Mouse (Mus musculus): ENCODE data around the gene Mta3. TPM values are rescaled to one million over a fixed set of nuclear protein-coding genes. Genes with fewer than 3 reads are reported as not detected.

Mta3 gene
- polyA plus RNA-seq (2012; rRNA removed) (45.7 and 47.8 TPM in 2 replicates), polyA plus RNA-seq (2014; fragmentation: Nextera tagmentation; extraction: Ambion mirVana) (43.1 and 43.6 TPM in 2 replicates)

GRCm38 (mm10) chr17:83706116-83706593 is at the start of gene Mta3:
Gene Mta3 (plus strand): TSS chr17:83706163.
- Histone ChIP-seq H3K27me3 (ENCODE audit: control insufficient read depth, insufficient read depth, low read length) (no peaks in the 10 kb centered on the region), H3K4me2 (replicated peaks; ENCODE audit: low read depth, low read length, severe bottlenecking) (peak within 1 kb of the TSS; percentile 87), H3K9ac (ENCODE audit: low read depth, low read length, severe bottlenecking) (peak within 1 kb of the TSS; percentile 97), H3K36me3 (ENCODE audit: control insufficient read depth, insufficient read depth, low read length) (peaks cover 13% of the 10 kb centered on the region; the same call in 1 of the 2 replicates), H3K4me1 (ENCODE audit: control insufficient read depth, insufficient read depth, low read length) (peaks cover 8% of the 10 kb centered on the region; the same call in 1 of the 2 replicates), H3K27ac (replicated peaks; ENCODE audit: low read depth, low read length) (peak within 1 kb of the TSS; percentile 95), H3K9me3 (ENCODE audit: control insufficient read depth, low read length) (no peaks in the 10 kb centered on the region), H3K4me3 (replicated peaks; ENCODE audit: low read length) (peak within 1 kb of the TSS; percentile 85)
- ATAC-seq (ENCODE audit: low FRiP score, low read depth) (peak; percentile 48), DNase-seq (ENCODE audit: low spot score) (peak; percentile 6)
- WGBS = 0% methylated on average over 29 of the region's 56 CpGs
- no peak for TF ChIP-seq POLR2A (IDR thresholded peaks at IDR 0.05; ENCODE audit: borderline replicate concordance, extremely low read depth, insufficient read depth, insufficient read length)

DNA sequence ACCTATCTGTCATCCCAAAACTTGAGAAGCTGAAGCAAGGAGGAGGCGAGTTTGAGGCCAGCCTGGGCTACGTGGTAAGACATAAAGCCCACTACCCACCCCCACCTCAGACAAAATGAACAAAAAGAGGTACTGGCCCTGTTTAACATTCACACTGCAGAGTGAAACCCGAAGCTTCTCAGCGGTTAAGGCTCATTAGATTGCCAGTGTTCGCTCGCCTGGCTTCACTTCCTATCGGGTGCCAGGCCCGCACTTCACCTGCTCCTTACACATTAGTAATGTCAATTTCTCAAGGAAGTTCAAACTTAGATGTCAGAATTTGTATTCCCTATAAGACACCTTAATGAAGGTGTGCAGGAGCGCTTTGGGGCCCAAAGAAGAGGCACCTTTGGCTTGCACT is 48.6 kb upstream of the Mta3 start:
- no peak overlapping the region for H3K4me2 ChIP-seq (replicated peaks; ENCODE audit: low read depth, low read length, severe bottlenecking)
- H3K4me1 ChIP-seq (ENCODE audit: control insufficient read depth, insufficient read depth, low read length) = no peaks in the 10 kb centered on the region
- DNase-seq (ENCODE audit: low spot score) (no peak), ATAC-seq (ENCODE audit: low FRiP score, low read depth) (no peak)
- H3K9me3 ChIP-seq (ENCODE audit: control insufficient read depth, low read length) = no peaks in the 10 kb centered on the region
- H3K27ac ChIP-seq (replicated peaks; ENCODE audit: low read depth, low read length) = no peak overlapping the region
- no peak for TF ChIP-seq POLR2A (IDR thresholded peaks at IDR 0.05; ENCODE audit: borderline replicate concordance, extremely low read depth, insufficient read depth, insufficient read length)
- H3K27me3 ChIP-seq (ENCODE audit: control insufficient read depth, insufficient read depth, low read length) = no peaks in the 10 kb centered on the region
- no peak overlapping the region for H3K4me3 ChIP-seq (replicated peaks; ENCODE audit: low read length)
- WGBS = 63% methylated on average over 9 of the region's 9 CpGs
- H3K9ac ChIP-seq (ENCODE audit: low read depth, low read length, severe bottlenecking) = no peak overlapping the region
- no peaks in the 10 kb centered on the region for H3K36me3 ChIP-seq (ENCODE audit: control insufficient read depth, insufficient read depth, low read length)

GRCm38 (mm10) chr17:83658943-83659342 is 47.0 kb upstream of the Mta3 start:
- Histone ChIP-seq H3K27me3 (ENCODE audit: control insufficient read depth, insufficient read depth, low read length) (no peaks in the 10 kb centered on the region), H3K4me2 (replicated peaks; ENCODE audit: low read depth, low read length, severe bottlenecking) (no peak overlapping the region), H3K4me1 (ENCODE audit: control insufficient read depth, insufficient read depth, low read length) (no peaks in the 10 kb centered on the region), H3K9ac (ENCODE audit: low read depth, low read length, severe bottlenecking) (no peak overlapping the region), H3K27ac (replicated peaks; ENCODE audit: low read depth, low read length) (no peak overlapping the region), H3K36me3 (ENCODE audit: control insufficient read depth, insufficient read depth, low read length) (no peaks in the 10 kb centered on the region), H3K4me3 (replicated peaks; ENCODE audit: low read length) (no peak overlapping the region), H3K9me3 (ENCODE audit: control insufficient read depth, low read length) (no peaks in the 10 kb centered on the region)
- DNase-seq (ENCODE audit: low spot score) = no peak
- WGBS = 53% methylated on average over 1 of the region's 1 CpGs
- ATAC-seq (ENCODE audit: low FRiP score, low read depth) = no peak
- no peak for TF ChIP-seq POLR2A (IDR thresholded peaks at IDR 0.05; ENCODE audit: borderline replicate concordance, extremely low read depth, insufficient read depth, insufficient read length)

DNA sequence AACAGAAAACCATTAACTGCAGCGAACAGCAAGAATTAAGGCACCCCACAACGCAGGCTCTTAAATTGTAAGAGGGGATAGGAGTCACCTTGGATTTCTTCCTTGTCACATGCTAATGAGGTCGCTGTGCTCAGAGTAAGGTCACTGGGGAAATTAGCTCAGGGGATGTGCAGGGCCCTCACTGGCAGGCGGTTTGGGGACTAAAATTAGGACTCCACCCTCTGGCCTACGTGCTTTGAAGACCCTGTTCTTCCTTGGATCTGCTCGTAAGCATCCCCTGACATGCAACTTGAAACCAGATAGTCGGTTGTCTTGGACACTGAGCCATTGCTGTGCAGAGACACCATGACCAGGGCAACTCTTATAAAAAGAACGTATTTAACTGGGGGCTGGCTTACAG is 41.2 kb upstream of the Mta3 start:
- 34% methylated on average over 8 of the region's 8 CpGs for WGBS
- H3K27me3 ChIP-seq (ENCODE audit: control insufficient read depth, insufficient read depth, low read length) = no peaks in the 10 kb centered on the region

GRCm38 (mm10) chr17:83666597-83667287 is 39.2 kb upstream of the Mta3 start:
- TF ChIP-seq POLR2A (IDR thresholded peaks at IDR 0.05; ENCODE audit: borderline replicate concordance, extremely low read depth, insufficient read depth, insufficient read length) = no peak
- Histone ChIP-seq H3K4me2 (replicated peaks; ENCODE audit: low read depth, low read length, severe bottlenecking) (no peak overlapping the region), H3K36me3 (ENCODE audit: control insufficient read depth, insufficient read depth, low read length) (no peaks in the 10 kb centered on the region), H3K4me3 (replicated peaks; ENCODE audit: low read length) (no peak overlapping the region), H3K27ac (replicated peaks; ENCODE audit: low read depth, low read length) (no peak overlapping the region), H3K27me3 (ENCODE audit: control insufficient read depth, insufficient read depth, low read length) (no peaks in the 10 kb centered on the region), H3K4me1 (ENCODE audit: control insufficient read depth, insufficient read depth, low read length) (no peaks in the 10 kb centered on the region), H3K9me3 (ENCODE audit: control insufficient read depth, low read length) (no peaks in the 10 kb centered on the region), H3K9ac (ENCODE audit: low read depth, low read length, severe bottlenecking) (no peak overlapping the region)
- 69% methylated on average over 13 of the region's 13 CpGs for WGBS
- peak; percentile 12 for DNase-seq (ENCODE audit: low spot score)
- ATAC-seq (ENCODE audit: low FRiP score, low read depth) = no peak

More for the DNA sequence above, 41.2 kb upstream of the Mta3 start:
- Histone ChIP-seq H3K36me3 (ENCODE audit: control insufficient read depth, insufficient read depth, low read length) (no peaks in the 10 kb centered on the region), H3K4me2 (replicated peaks; ENCODE audit: low read depth, low read length, severe bottlenecking) (no peak overlapping the region), H3K4me3 (replicated peaks; ENCODE audit: low read length) (no peak overlapping the region), H3K27ac (replicated peaks; ENCODE audit: low read depth, low read length) (no peak overlapping the region), H3K9ac (ENCODE audit: low read depth, low read length, severe bottlenecking) (no peak overlapping the region), H3K9me3 (ENCODE audit: control insufficient read depth, low read length) (no peaks in the 10 kb centered on the region), H3K4me1 (ENCODE audit: control insufficient read depth, insufficient read depth, low read length) (no peaks in the 10 kb centered on the region)
- DNase-seq (ENCODE audit: low spot score) (no peak), ATAC-seq (ENCODE audit: low FRiP score, low read depth) (no peak)
- no peak for TF ChIP-seq POLR2A (IDR thresholded peaks at IDR 0.05; ENCODE audit: borderline replicate concordance, extremely low read depth, insufficient read depth, insufficient read length)

Measured in limb, embryonic 14.5 days (tissue).